Mouse (Mus musculus) urinary bladder, adult 2 months (tissue): ENCODE data around the gene Vmn1r75. TPM values are rescaled to one million over a fixed set of nuclear protein-coding genes. Genes with fewer than 3 reads are reported as not detected.

Experiments
- DNase-seq: peaks from one replicate; pipeline ENCODE4 v3.0.0; 2022; ENCODE audit warnings: low spot score
- polyA plus RNA-seq: library from polyadenylated mRNA; depleted of rRNA; stranded (reverse); fragments of >200 nt; gene quantifications from 2 replicates; pipeline ENCODE4 v1.2.3, GENCODE M21; 2012; rRNA removed

Gene Vmn1r75
- polyA plus RNA-seq = not detected in 2 replicates

DNA sequence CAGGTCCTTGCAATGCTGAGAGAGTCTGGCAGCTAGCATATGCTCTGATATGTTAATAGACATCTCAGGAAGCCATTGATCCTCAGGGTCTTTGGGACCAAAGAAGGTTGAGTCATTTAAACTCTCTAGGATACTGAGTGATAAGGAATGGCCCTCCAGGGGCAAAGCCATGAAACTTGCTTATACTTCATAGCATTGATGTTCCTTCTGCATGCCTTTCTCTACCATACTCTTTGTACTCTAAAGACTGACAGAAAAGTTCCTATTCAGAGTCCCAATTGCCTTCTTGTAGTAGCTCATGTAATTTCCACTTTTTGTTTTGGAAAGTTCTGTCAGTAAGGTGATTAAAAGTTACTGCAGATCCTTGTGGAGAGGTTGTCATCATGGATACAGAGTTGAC lies at the start of gene Vmn1r75:
Gene Vmn1r75 (plus strand): TSS at position 301 of the 400 bp plus-strand sequence.
- DNase-seq = no peak

GRCm38 (mm10) chr7:11833680-11834079 lies 40.8 kb upstream of the Vmn1r75 start, which contains the start of gene Vmn1r74:
Vmn1r74 (plus strand) TSS chr7:11833980.
- no peak for DNase-seq

Other genes with a start within 250 kb of the Vmn1r75 start
- gene Vmn1r72, start 194.5 kb upstream of the Vmn1r75 start, polyA plus RNA-seq = not detected in 2 replicates
- not detected in 2 replicates for gene Vmn1r73, start 144.4 kb upstream of the Vmn1r75 start, polyA plus RNA-seq
- not detected in 2 replicates for gene Vmn1r74, start 40.6 kb upstream of the Vmn1r75 start, polyA plus RNA-seq
- not detected in 2 replicates for gene Vmn1r76, start 63.6 kb downstream of the Vmn1r75 start, polyA plus RNA-seq
- not detected in 2 replicates for gene Vmn1r77, start 162.1 kb downstream of the Vmn1r75 start, polyA plus RNA-seq